Mouse (Mus musculus) embryonic fibroblast, embryonic 13.5 days (primary cell): ENCODE measurements at regions not wholly inside any gene's neighbourhood (a gene's known extent, or its start where the extent isn't known, plus 50 kb on each side); places are given as distances from the start of the nearest gene placed in this dataset.

ENCODE experiments used
- CTCF ChIP-seq: IDR thresholded peaks from 2 replicates; pipeline ENCODE4 v1.5.1; 2011; ENCODE audit warnings: mild to moderate bottlenecking, control low read depth, low read length, moderate library complexity, borderline replicate concordance; ENCODE audit not compliant: insufficient read depth
- POLR2A ChIP-seq: IDR thresholded peaks from 2 replicates; pipeline ENCODE4 v1.6.1; 2011; ENCODE audit warnings: low read depth, mild to moderate bottlenecking, control low read depth, low read length, moderate library complexity

DNA sequence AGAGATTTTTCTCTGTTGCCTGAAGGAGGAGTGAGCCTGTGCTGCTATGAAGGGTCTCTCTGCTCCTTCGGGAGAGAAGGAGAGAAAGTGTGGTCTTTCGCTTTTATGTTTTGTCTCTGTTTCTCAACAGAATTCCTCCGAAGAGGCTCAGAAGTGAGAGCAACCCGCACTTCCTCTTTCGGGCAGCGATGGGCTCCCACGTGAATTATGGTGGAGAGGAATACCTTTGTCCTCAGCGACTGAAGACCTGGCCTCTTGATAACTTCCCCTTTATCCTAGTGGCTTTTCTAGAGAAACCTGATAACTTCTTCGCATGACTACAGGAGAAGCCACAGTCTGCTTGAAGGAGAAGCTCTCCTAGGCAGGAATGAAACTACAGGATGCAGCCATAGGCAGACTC is 216.4 kb downstream of the Bcl2l11 start:
- TF ChIP-seq CTCF (no peak), POLR2A (no peak)
